In genomic region chr2:18051026-18051830, GRCm38 (mm10) we compare ENCODE assay signal across 10 mouse cellular contexts. TPM values are rescaled to one million over a fixed set of nuclear protein-coding genes. Genes with fewer than 3 reads are reported as not detected.
DNase-seq lines count a peak whose midpoint lies in the region; ATAC-seq lines count a peak whose summit lies in the region.
"Had no signal": no experiment of that assay in that cellular context is flagged by ENCODE, and none has a peak within 500 bp of the region (broad histone marks: within the 10 kb centered on the region; RNA-seq: fewer than 3 reads in every experiment).

No protein-coding gene starts in this region.

- peak overlapping the region; percentile 31 for H3K4me3 ChIP-seq in lung, embryonic 16.5 days (ENCODE audit: low read length)
- peak overlapping the region; percentile 33 for H3K4me3 ChIP-seq in heart, embryonic 15.5 days
- H3K4me3 ChIP-seq in liver, embryonic 13.5 days (replicated peaks): no peak overlapping the region
- H3K4me3 ChIP-seq in stomach, embryonic 15.5 days (replicated peaks): no peak overlapping the region; the same call in 1 of the 2 replicates

- H3K27ac ChIP-seq in lung, embryonic 16.5 days (ENCODE audit: low read length): peak overlapping the region; percentile 79
- peak overlapping the region; percentile 99 for H3K27ac ChIP-seq in heart, embryonic 15.5 days
- no peak overlapping the region for H3K27ac ChIP-seq in liver, embryonic 13.5 days
- no peak overlapping the region; the same call in 1 of the 2 replicates for H3K27ac ChIP-seq in stomach, embryonic 15.5 days

- H3K9ac ChIP-seq in lung, embryonic 16.5 days (ENCODE audit: low read length): peak overlapping the region; percentile 48
- H3K9ac ChIP-seq in heart, embryonic 15.5 days: no peak overlapping the region
- H3K9ac ChIP-seq in liver, embryonic 13.5 days: no peak overlapping the region
- no peak overlapping the region for H3K9ac ChIP-seq in stomach, embryonic 15.5 days

- ATAC-seq in lung, embryonic 16.5 days (ENCODE audit: low read depth): no peak
- ATAC-seq in heart, embryonic 15.5 days (replicated peaks; ENCODE audit: insufficient number of reproducible peaks, insufficient read depth, low FRiP score, low read depth): no peak
- ATAC-seq in liver, embryonic 13.5 days (ENCODE audit: low read depth): no peak
- ATAC-seq in stomach, embryonic 15.5 days (ENCODE audit: insufficient read depth, low FRiP score, low read depth): no peak
- ATAC-seq: Patski had no signal

- no peaks in the 10 kb centered on the region for H3K27me3 ChIP-seq in lung, embryonic 16.5 days (ENCODE audit: control insufficient read depth, insufficient read depth, low read depth, low read length)
- H3K27me3 ChIP-seq in heart, embryonic 15.5 days: no peaks in the 10 kb centered on the region
- peaks cover 65% of the 10 kb centered on the region for H3K27me3 ChIP-seq in liver, embryonic 13.5 days
- no peaks in the 10 kb centered on the region for H3K27me3 ChIP-seq in stomach, embryonic 15.5 days (replicated peaks)
- H3K27me3 ChIP-seq: Patski had no signal

- H3K4me2 ChIP-seq in lung, embryonic 16.5 days (ENCODE audit: low read depth, low read length): peak overlapping the region; percentile 74
- peak overlapping the region; percentile 76 for H3K4me2 ChIP-seq in heart, embryonic 15.5 days
- H3K4me2 ChIP-seq in liver, embryonic 13.5 days: peak overlapping the region; percentile 96; the same call in 1 of the 2 replicates
- H3K4me2 ChIP-seq in stomach, embryonic 15.5 days: peak overlapping the region; percentile 78

- H3K9me3 ChIP-seq in lung, embryonic 16.5 days (ENCODE audit: control insufficient read depth, low read length): no peaks in the 10 kb centered on the region
- no peaks in the 10 kb centered on the region for H3K9me3 ChIP-seq in heart, embryonic 15.5 days (replicated peaks)
- H3K9me3 ChIP-seq in liver, embryonic 13.5 days (replicated peaks): no peaks in the 10 kb centered on the region
- H3K9me3 ChIP-seq in stomach, embryonic 15.5 days: no peaks in the 10 kb centered on the region

- H3K4me1 ChIP-seq in lung, embryonic 16.5 days (replicated peaks; ENCODE audit: control insufficient read depth, insufficient read depth, low read length): peaks cover 15% of the 10 kb centered on the region
- H3K4me1 ChIP-seq in heart, embryonic 15.5 days (replicated peaks): peaks cover 14% of the 10 kb centered on the region
- H3K4me1 ChIP-seq in liver, embryonic 13.5 days (replicated peaks): peaks cover 53% of the 10 kb centered on the region
- H3K4me1 ChIP-seq in stomach, embryonic 15.5 days: peaks cover 9% of the 10 kb centered on the region; the same call in 1 of the 2 replicates

- 47% methylated on average over 11 of the region's 11 CpGs for WGBS in lung, embryonic 16.5 days
- 43% methylated on average over 11 of the region's 11 CpGs for WGBS in heart, embryonic 15.5 days
- WGBS in liver, embryonic 13.5 days (ENCODE audit: insufficient replicate concordance): 51% methylated on average over 11 of the region's 11 CpGs
- WGBS in stomach, embryonic 15.5 days: 47% methylated on average over 11 of the region's 11 CpGs

- H3K36me3 ChIP-seq in lung, embryonic 16.5 days (ENCODE audit: control insufficient read depth, insufficient read depth, low read length): no peaks in the 10 kb centered on the region
- H3K36me3 ChIP-seq in heart, embryonic 15.5 days: no peaks in the 10 kb centered on the region
- H3K36me3 ChIP-seq in liver, embryonic 13.5 days: no peaks in the 10 kb centered on the region
- H3K36me3 ChIP-seq in stomach, embryonic 15.5 days: no peaks in the 10 kb centered on the region

- DNase-seq in lung, postnatal 4 days: no peak
- DNase-seq in liver, embryonic 13.5 days: no peak
- DNase-seq in right cerebral cortex, adult 18-20 months: no peak
- no peak for DNase-seq in spleen, postnatal 14 days (ENCODE audit: low spot score in 2 of 2)
- DNase-seq in layer of hippocampus, adult 9-10 months (ENCODE audit: low spot score): no peak
- DNase-seq: cerebellum, adult 11 months had no signal

RNA-seq across cellular contexts. Expression of gene Skida1, which starts 2.4 kb away (rescaled TPM):
- polyA plus RNA-seq in lung, embryonic 16.5 days (2015; fragmentation: Nextera tagmentation; extraction: Ambion mirVana): 5.1 and 5.5 TPM in 2 replicates
- 4.8 and 5.3 TPM in 2 replicates for polyA plus RNA-seq in heart, embryonic 15.5 days (2015; fragmentation: Nextera tagmentation; extraction: Ambion mirVana)
- polyA plus RNA-seq in liver, embryonic 13.5 days (2015; fragmentation: Nextera tagmentation; extraction: Ambion mirVana): 0.47 and 0.95 TPM in 2 replicates
- 4.0 TPM in 2 replicates for polyA plus RNA-seq in stomach, embryonic 15.5 days (2015; fragmentation: Nextera tagmentation; extraction: Ambion mirVana)

RNA-seq across cellular contexts. Expression of gene Mllt10, which starts 3.8 kb away (rescaled TPM):
- 56.1 and 57.9 TPM in 2 replicates for polyA plus RNA-seq in lung, embryonic 16.5 days (2015; fragmentation: Nextera tagmentation; extraction: Ambion mirVana)
- polyA plus RNA-seq in heart, embryonic 15.5 days (2015; fragmentation: Nextera tagmentation; extraction: Ambion mirVana): 35.1 and 36.0 TPM in 2 replicates
- 29.1 and 34.3 TPM in 2 replicates for polyA plus RNA-seq in liver, embryonic 13.5 days (2015; fragmentation: Nextera tagmentation; extraction: Ambion mirVana)
- polyA plus RNA-seq in stomach, embryonic 15.5 days (2015; fragmentation: Nextera tagmentation; extraction: Ambion mirVana): 52.2 and 59.1 TPM in 2 replicates

RNA-seq across cellular contexts. Expression of gene A930004D18Rik, which starts 13.7 kb away (rescaled TPM):
- 12.1 and 13.1 TPM in 2 replicates for polyA plus RNA-seq in lung, embryonic 16.5 days (2015; fragmentation: Nextera tagmentation; extraction: Ambion mirVana)
- 11.6 and 13.2 TPM in 2 replicates for polyA plus RNA-seq in heart, embryonic 15.5 days (2015; fragmentation: Nextera tagmentation; extraction: Ambion mirVana)
- 1.2 and 1.6 TPM in 2 replicates for polyA plus RNA-seq in liver, embryonic 13.5 days (2015; fragmentation: Nextera tagmentation; extraction: Ambion mirVana)
- 11.3 and 12.7 TPM in 2 replicates for polyA plus RNA-seq in stomach, embryonic 15.5 days (2015; fragmentation: Nextera tagmentation; extraction: Ambion mirVana)

RNA-seq across cellular contexts. Expression of gene H2al2a, which starts 54.5 kb away (rescaled TPM):
- polyA plus RNA-seq in lung, embryonic 16.5 days (2015; fragmentation: Nextera tagmentation; extraction: Ambion mirVana): not detected in 2 replicates
- polyA plus RNA-seq in heart, embryonic 15.5 days (2015; fragmentation: Nextera tagmentation; extraction: Ambion mirVana): not detected in 2 replicates
- polyA plus RNA-seq in liver, embryonic 13.5 days (2015; fragmentation: Nextera tagmentation; extraction: Ambion mirVana): not detected in 2 replicates
- not detected in 2 replicates for polyA plus RNA-seq in stomach, embryonic 15.5 days (2015; fragmentation: Nextera tagmentation; extraction: Ambion mirVana)
- polyA plus RNA-seq: Patski had no signal

Comparison
In these comparisons a context has a peak if more than half of its experiments do, and no peak if none do; other contexts are left out.
1. H3K27ac ChIP-seq: peak in lung, embryonic 16.5 days (single experiment) and heart, embryonic 15.5 days (single experiment); none in liver, embryonic 13.5 days (single experiment) and stomach, embryonic 15.5 days (single experiment).
2. H3K4me3 ChIP-seq: peak in lung, embryonic 16.5 days (single experiment) and heart, embryonic 15.5 days (single experiment); none in liver, embryonic 13.5 days (single experiment) and stomach, embryonic 15.5 days (single experiment).
3. Peak in every context shown above with its lines, with median percentiles within 50 percentile points of each other: H3K4me2 ChIP-seq.